In the genomic region with DNA sequence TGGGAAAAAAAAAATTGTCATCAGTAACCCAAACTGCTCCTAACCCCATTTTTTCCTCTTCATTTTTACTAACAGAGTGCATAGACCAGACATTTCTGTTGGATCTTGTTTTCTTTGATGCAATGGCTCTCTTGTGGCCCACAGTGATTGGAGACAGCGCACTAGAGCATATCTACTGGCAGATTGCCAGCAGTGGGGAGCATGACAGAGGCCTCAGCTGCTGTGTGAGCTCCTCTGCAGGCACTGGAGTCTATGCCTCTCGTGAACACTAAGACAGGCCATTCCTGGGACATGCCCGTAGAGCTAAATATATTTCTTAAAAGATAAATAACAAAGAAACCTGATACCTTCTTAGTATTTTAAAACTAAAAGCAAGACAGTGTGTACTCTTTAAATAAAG, we compare ENCODE assay signal across 14 mouse cellular contexts. TPM values are rescaled to one million over a fixed set of nuclear protein-coding genes. Genes with fewer than 3 reads are reported as not detected.
DNase-seq lines count a peak whose midpoint lies in the region; ATAC-seq and TF ChIP-seq lines count a peak whose summit lies in the region.
"Had no signal": no experiment of that assay in that cellular context is flagged by ENCODE, and none has a peak within 500 bp of the region (broad histone marks: within the 10 kb centered on the region; RNA-seq: fewer than 3 reads in every experiment).

No protein-coding gene starts in this region.

- no peak overlapping the region for H3K4me3 ChIP-seq in midbrain, postnatal 0 days (ENCODE audit: low read depth, low read length)
- H3K4me3 ChIP-seq in midbrain, embryonic 13.5 days (replicated peaks): no peak overlapping the region
- H3K4me3 ChIP-seq: erythroblast, embryonic 14.5 days; kidney, embryonic 15.5 days; limb, embryonic 15.5 days; midbrain, embryonic 10.5 days had no signal

- peaks cover 4% of the 10 kb centered on the region; the same call in 1 of the 2 replicates for H3K4me1 ChIP-seq in midbrain, postnatal 0 days (ENCODE audit: insufficient read depth, low read length)
- H3K4me1 ChIP-seq in midbrain, embryonic 13.5 days (replicated peaks): peaks cover 9% of the 10 kb centered on the region

- H3K36me3 ChIP-seq in midbrain, postnatal 0 days (ENCODE audit: insufficient read depth, low read length): no peaks in the 10 kb centered on the region
- no peaks in the 10 kb centered on the region for H3K36me3 ChIP-seq in midbrain, embryonic 13.5 days
- H3K36me3 ChIP-seq: kidney, embryonic 15.5 days; limb, embryonic 15.5 days; midbrain, embryonic 10.5 days had no signal

- ATAC-seq in midbrain, postnatal 0 days (ENCODE audit: low FRiP score): no peak
- ATAC-seq in midbrain, embryonic 13.5 days: no peak
- no peak for ATAC-seq in monocyte, adult 5-6 weeks (replicated peaks; ENCODE audit: insufficient number of reproducible peaks, low FRiP score, low TSS enrichment, poor library complexity, severe bottlenecking)
- ATAC-seq: lung, postnatal 0 days had no signal

- H3K27ac ChIP-seq in midbrain, postnatal 0 days (ENCODE audit: low read depth, low read length): no peak overlapping the region
- H3K27ac ChIP-seq in midbrain, embryonic 13.5 days: no peak overlapping the region
- H3K27ac ChIP-seq: kidney, embryonic 15.5 days; limb, embryonic 15.5 days; midbrain, embryonic 10.5 days had no signal

- peak; percentile 10 for DNase-seq in adrenal gland, postnatal 10 days
- no peak for DNase-seq in adrenal gland, postnatal 36 days
- DNase-seq in heart, postnatal 4 days: peak; percentile 18
- no peak for DNase-seq in heart, postnatal 14 days
- DNase-seq in midbrain, postnatal 0 days (ENCODE audit: low spot score): peak; percentile 63
- DNase-seq in retina, postnatal 1 day: peak; percentile 54
- DNase-seq: right cerebral cortex, postnatal 14 days had no signal

- no peak for TF ChIP-seq CTCF in midbrain, postnatal 0 days (IDR thresholded peaks at IDR 0.05)

- intact Hi-C loops in heart, postnatal 14 days (cut with DNase I): no loop called here

- H3K9ac ChIP-seq in midbrain, postnatal 0 days (replicated peaks; ENCODE audit: low read length, poor library complexity, severe bottlenecking): no peak overlapping the region
- H3K9ac ChIP-seq in midbrain, embryonic 13.5 days (replicated peaks): no peak overlapping the region
- H3K9ac ChIP-seq: kidney, embryonic 15.5 days; limb, embryonic 15.5 days had no signal

- H3K27me3 ChIP-seq in midbrain, postnatal 0 days (ENCODE audit: insufficient read depth, low read length): no peaks in the 10 kb centered on the region
- H3K27me3 ChIP-seq in midbrain, embryonic 13.5 days: peaks cover 3% of the 10 kb centered on the region; the same call in 1 of the 2 replicates
- H3K27me3 ChIP-seq: limb, embryonic 15.5 days had no signal

- no peak overlapping the region for H3K4me2 ChIP-seq in midbrain, postnatal 0 days (ENCODE audit: low read depth, low read length, poor library complexity, severe bottlenecking)
- no peak overlapping the region for H3K4me2 ChIP-seq in midbrain, embryonic 13.5 days (replicated peaks)
- H3K4me2 ChIP-seq: kidney, embryonic 15.5 days; limb, embryonic 15.5 days had no signal

- 53% methylated on average over 3 of the region's 3 CpGs for WGBS in midbrain, postnatal 0 days
- WGBS in midbrain, embryonic 13.5 days: 68% methylated on average over 3 of the region's 3 CpGs

- no peaks in the 10 kb centered on the region for H3K9me3 ChIP-seq in midbrain, postnatal 0 days (ENCODE audit: low read length)
- H3K9me3 ChIP-seq in midbrain, embryonic 13.5 days: no peaks in the 10 kb centered on the region
- H3K9me3 ChIP-seq: kidney, embryonic 15.5 days; limb, embryonic 15.5 days; midbrain, embryonic 10.5 days had no signal

RNA-seq across cellular contexts. Expression of a gene that starts 3.5 kb away (rescaled TPM):
- total RNA-seq in adrenal gland, postnatal 10 days (2021): 10 to 100 TPM; 18.0 to 20.8 TPM
- 10 to 100 TPM; 26.1 to 29.8 TPM for total RNA-seq in adrenal gland, postnatal 36 days (2021)
- 10 to 100 TPM; 14.1 to 14.9 TPM for total RNA-seq in heart, postnatal 4 days (2021)
- total RNA-seq in heart, postnatal 14 days (2021): 10 to 100 TPM; 14.4 to 15.5 TPM
- 16.5 and 25.4 TPM in 2 replicates for total RNA-seq in midbrain, postnatal 0 days (2014; rRNA removed)
- polyA plus RNA-seq in midbrain, postnatal 0 days (2015; fragmentation: Nextera tagmentation; extraction: Ambion mirVana): 21.8 and 22.1 TPM in 2 replicates
- polyA plus RNA-seq in midbrain, embryonic 13.5 days (2015; fragmentation: Nextera tagmentation; extraction: Ambion mirVana): 33.3 and 37.5 TPM in 2 replicates
- total RNA-seq in monocyte, adult 5-6 weeks (2017): 55.5 to 59.6 TPM (median 57.4 TPM) in 3 replicates
- polyA plus RNA-seq: erythroblast, embryonic 14.5 days had no signal

RNA-seq across cellular contexts. Expression of a gene that starts 6.2 kb away (rescaled TPM):
- 1 to 10 TPM; 1.5 to 2.5 TPM for total RNA-seq in adrenal gland, postnatal 10 days (2021)
- total RNA-seq in adrenal gland, postnatal 36 days (2021): under 1 TPM; 0.36 to 0.89 TPM
- 10 to 100 TPM; 31.3 to 36.3 TPM for total RNA-seq in heart, postnatal 4 days (2021)
- total RNA-seq in heart, postnatal 14 days (2021): 10 to 100 TPM; 22.8 to 26.5 TPM
- 21.5 and 27.4 TPM in 2 replicates for total RNA-seq in midbrain, postnatal 0 days (2014; rRNA removed)
- polyA plus RNA-seq in midbrain, postnatal 0 days (2015; fragmentation: Nextera tagmentation; extraction: Ambion mirVana): 8.7 and 10.8 TPM in 2 replicates
- 15.3 and 15.9 TPM in 2 replicates for polyA plus RNA-seq in midbrain, embryonic 13.5 days (2015; fragmentation: Nextera tagmentation; extraction: Ambion mirVana)
- total RNA-seq in monocyte, adult 5-6 weeks (2017): 0.10 TPM in 1 of 3 replicates, not detected in the others
- polyA plus RNA-seq: erythroblast, embryonic 14.5 days had no signal

Comparison
In these comparisons a context has a peak if more than half of its experiments do, and no peak if none do; other contexts are left out.
1. DNase-seq: peak in adrenal gland, postnatal 10 days (single experiment), heart, postnatal 4 days (single experiment), midbrain, postnatal 0 days (single experiment) and retina, postnatal 1 day (single experiment); none in adrenal gland, postnatal 36 days (0 of 2) and heart, postnatal 14 days (0 of 2).